24 mouse cellular contexts compared by ENCODE assay signal in genomic region chr12:86157166-86157565, GRCm38 (mm10).
A peak's percentile ranks its signal among the peaks of the same experiment; 100 is the strongest.
DNase-seq lines count a peak whose midpoint lies in the region; ATAC-seq and TF ChIP-seq lines count a peak whose summit lies in the region.
"Had no signal": no experiment of that assay in that cellular context is flagged by ENCODE, and none has a peak within 500 bp of the region (broad histone marks: within the 10 kb centered on the region; RNA-seq: fewer than 3 reads in every experiment).

No protein-coding gene starts in this region.

- H3K4me3 ChIP-seq in forebrain, embryonic 14.5 days (ENCODE audit: low read depth, low read length): no peak overlapping the region
- no peak overlapping the region for H3K4me3 ChIP-seq in forebrain, postnatal 0 days (ENCODE audit: low read depth, low read length)
- H3K4me3 ChIP-seq in embryonic facial prominence, embryonic 10.5 days: no peak overlapping the region
- no peak overlapping the region for H3K4me3 ChIP-seq in limb, embryonic 13.5 days
- H3K4me3 ChIP-seq: embryonic facial prominence, embryonic 13.5 days; hindbrain, embryonic 12.5 days had no signal

- H3K27ac ChIP-seq in forebrain, embryonic 14.5 days (ENCODE audit: low read depth, low read length): no peak overlapping the region
- H3K27ac ChIP-seq in forebrain, postnatal 0 days (ENCODE audit: low read depth, low read length): no peak overlapping the region
- peak overlapping the region; percentile 75; the same call in 1 of the 2 replicates for H3K27ac ChIP-seq in embryonic facial prominence, embryonic 10.5 days (replicated peaks)
- H3K27ac ChIP-seq in limb, embryonic 13.5 days: peak overlapping the region; percentile 74
- H3K27ac ChIP-seq: hindbrain, embryonic 12.5 days; hindbrain, postnatal 0 days; liver, embryonic 14.5 days; macrophage had no signal

- H3K9me3 ChIP-seq in forebrain, embryonic 14.5 days (replicated peaks; ENCODE audit: control insufficient read depth, low read length): no peaks in the 10 kb centered on the region; the same call in 1 of the 2 replicates
- H3K9me3 ChIP-seq in forebrain, postnatal 0 days (ENCODE audit: low read length): no peaks in the 10 kb centered on the region
- H3K9me3 ChIP-seq in embryonic facial prominence, embryonic 10.5 days: peaks cover 4% of the 10 kb centered on the region; the same call in 1 of the 2 replicates
- peaks cover 6% of the 10 kb centered on the region; the same call in 1 of the 2 replicates for H3K9me3 ChIP-seq in limb, embryonic 13.5 days
- H3K9me3 ChIP-seq: embryonic facial prominence, embryonic 13.5 days had no signal

- 58% methylated on average over 8 of the region's 8 CpGs for WGBS in forebrain, embryonic 14.5 days
- WGBS in forebrain, postnatal 0 days: 50% methylated on average over 8 of the region's 8 CpGs
- 87% methylated on average over 8 of the region's 8 CpGs for WGBS in embryonic facial prominence, embryonic 10.5 days
- WGBS in limb, embryonic 13.5 days: 84% methylated on average over 8 of the region's 8 CpGs

- no peaks in the 10 kb centered on the region for H3K27me3 ChIP-seq in forebrain, embryonic 14.5 days (replicated peaks; ENCODE audit: control insufficient read depth, insufficient read depth, low read length)
- no peaks in the 10 kb centered on the region for H3K27me3 ChIP-seq in forebrain, postnatal 0 days (ENCODE audit: insufficient read depth, low read length)
- H3K27me3 ChIP-seq in embryonic facial prominence, embryonic 10.5 days (replicated peaks; ENCODE audit: low read depth, poor library complexity, severe bottlenecking): 0 out of 2 replicates have a peak, but pooled peaks cover 8% of the 10 kb centered on the region
- H3K27me3 ChIP-seq in limb, embryonic 13.5 days: no peaks in the 10 kb centered on the region
- H3K27me3 ChIP-seq: embryonic facial prominence, embryonic 13.5 days; Patski had no signal

- no peaks in the 10 kb centered on the region for H3K36me3 ChIP-seq in forebrain, embryonic 14.5 days (ENCODE audit: control insufficient read depth, insufficient read depth, low read length)
- no peaks in the 10 kb centered on the region for H3K36me3 ChIP-seq in forebrain, postnatal 0 days (ENCODE audit: insufficient read depth)
- H3K36me3 ChIP-seq in embryonic facial prominence, embryonic 10.5 days (replicated peaks): peaks cover 12% of the 10 kb centered on the region
- H3K36me3 ChIP-seq in limb, embryonic 13.5 days: peaks cover 14% of the 10 kb centered on the region

- ATAC-seq in forebrain, embryonic 14.5 days: peak; percentile 51; the same call in 1 of the 2 replicates
- ATAC-seq in forebrain, postnatal 0 days: no peak
- ATAC-seq in limb, embryonic 13.5 days (ENCODE audit: low FRiP score, low read depth): no peak
- ATAC-seq: hindbrain, postnatal 0 days; intestine, postnatal 0 days; Patski had no signal

- no peak for TF ChIP-seq CTCF in forebrain, postnatal 0 days (IDR thresholded peaks at IDR 0.05; ENCODE audit: low read depth)

- DNase-seq in cerebellum, adult 9-10 months: peak; percentile 48
- DNase-seq in cerebellum, adult 11 months: no peak
- DNase-seq in forebrain, embryonic 14.5 days (ENCODE audit: low spot score): no peak
- DNase-seq in forebrain, postnatal 0 days: no peak
- DNase-seq in embryonic facial prominence, embryonic 10.5 days (ENCODE audit: low spot score): no peak
- no peak for DNase-seq in layer of hippocampus, adult 9-10 months (ENCODE audit: low spot score)
- DNase-seq: adrenal gland, postnatal 10 days; gastrocnemius, postnatal 14 days; kidney, adult 9 months; kidney, postnatal 10 days; liver; lung, adult 2 months; lung, postnatal 10 days; midbrain, embryonic 14.5 days; right cerebral cortex, postnatal 14 days had no signal

- peaks cover 28% of the 10 kb centered on the region for H3K4me1 ChIP-seq in forebrain, embryonic 14.5 days (ENCODE audit: control insufficient read depth, insufficient read depth, low read length)
- peaks cover 13% of the 10 kb centered on the region; the same call in 1 of the 2 replicates for H3K4me1 ChIP-seq in forebrain, postnatal 0 days (ENCODE audit: insufficient read depth)
- H3K4me1 ChIP-seq in embryonic facial prominence, embryonic 10.5 days: peaks cover 44% of the 10 kb centered on the region
- H3K4me1 ChIP-seq in limb, embryonic 13.5 days: peaks cover 33% of the 10 kb centered on the region

- no peak overlapping the region for H3K9ac ChIP-seq in forebrain, embryonic 14.5 days (ENCODE audit: low read length)
- no peak overlapping the region for H3K9ac ChIP-seq in forebrain, postnatal 0 days
- no peak overlapping the region for H3K9ac ChIP-seq in limb, embryonic 13.5 days
- H3K9ac ChIP-seq: embryonic facial prominence, embryonic 13.5 days; hindbrain, embryonic 12.5 days; liver, embryonic 14.5 days had no signal

- no peak overlapping the region for H3K4me2 ChIP-seq in forebrain, embryonic 14.5 days (ENCODE audit: low read length)
- H3K4me2 ChIP-seq in forebrain, postnatal 0 days (ENCODE audit: low read depth): no peak overlapping the region
- H3K4me2 ChIP-seq in limb, embryonic 13.5 days (replicated peaks): no peak overlapping the region
- H3K4me2 ChIP-seq: embryonic facial prominence, embryonic 13.5 days; heart, embryonic 11.5 days; hindbrain, embryonic 12.5 days had no signal

Comparison
In these comparisons a context has a peak if more than half of its experiments do, and no peak if none do; other contexts are left out.
1. H3K27ac ChIP-seq: peak in embryonic facial prominence, embryonic 10.5 days (single experiment) and limb, embryonic 13.5 days (single experiment); none in forebrain, embryonic 14.5 days (single experiment) and forebrain, postnatal 0 days (single experiment).